Mouse (Mus musculus): Measurements from ENCODE around the gene Veph1.

- TF ChIP-seq MAFK (IDR thresholded peaks at IDR 0.05; ENCODE audit: insufficient read depth, low read depth, low read length) (no peak), ZC3H11A (IDR thresholded peaks at IDR 0.05; ENCODE audit: borderline replicate concordance, low read depth, low read length) (no peak), HCFC1 (IDR thresholded peaks at IDR 0.05; ENCODE audit: borderline replicate concordance, insufficient read depth, low read length) (no peak), ZNF384 (IDR thresholded peaks at IDR 0.05; ENCODE audit: low read depth, low read length) (no peak)
Observed at GRCm38 (mm10) chr3:66330896-66331579, 34.4 kb upstream of the Veph1 start.
